Mouse (Mus musculus): ENCODE data around the gene Lrrc30. TPM values are rescaled to one million over a fixed set of nuclear protein-coding genes. Genes with fewer than 3 reads are reported as not detected.

Lrrc30 gene
- polyA plus RNA-seq, 1 experiment from 2014 or later, result not detected

Other genes with a start within 250 kb of the Lrrc30 start
- 1.6 and 2.2 TPM in 2 replicates for gene Lama1, start 64.5 kb upstream of the Lrrc30 start, polyA plus RNA-seq (2016; fragmentation: Nextera tagmentation; extraction: Ambion mirVana)